Mouse (Mus musculus) liver, embryonic 12.5 days (tissue): Measurements from ENCODE around the gene Hspb3. TPM values are rescaled to one million over a fixed set of nuclear protein-coding genes. Genes with fewer than 3 reads are reported as not detected.

Experiments
- ATAC-seq: fragments of 200-750 bp; cut with Nextera tagmentation; 2 replicates; pipeline ENCODE4 v1.8.0; 2017; ENCODE audit warnings: moderate number of reproducible peaks, mild to moderate bottlenecking, moderate library complexity
- H3K27ac ChIP-seq: fragments of 300-500 bp; sonication (generic); 2 replicates; pipeline ENCODE4 v1.5.1; 2016; ENCODE audit warnings: mild to moderate bottlenecking
- H3K27me3 ChIP-seq: fragments of 300-500 bp; sonication (generic); replicated peaks from 2 replicates; pipeline ENCODE4 v1.6.1; 2016; ENCODE audit warnings: mild to moderate bottlenecking, moderate library complexity
- H3K36me3 ChIP-seq: fragments of 300-500 bp; sonication (generic); 2 replicates; pipeline ENCODE4 v1.6.1; 2016; ENCODE audit warnings: mild to moderate bottlenecking, moderate library complexity
- H3K4me1 ChIP-seq: fragments of 300-500 bp; sonication (generic); 2 replicates; pipeline ENCODE4 v1.6.1; 2016
- H3K4me2 ChIP-seq: fragments of 300-500 bp; sonication (generic); 2 replicates; pipeline ENCODE4 v1.6.1; 2016; ENCODE audit warnings: mild to moderate bottlenecking, moderate library complexity
- H3K4me3 ChIP-seq: fragments of 300-500 bp; sonication (generic); 2 replicates; pipeline ENCODE4 v1.5.1; 2016; ENCODE audit warnings: mild to moderate bottlenecking, moderate library complexity
- H3K9ac ChIP-seq: fragments of 300-500 bp; sonication (generic); 2 replicates; pipeline ENCODE4 v1.6.1; 2016; ENCODE audit warnings: mild to moderate bottlenecking, moderate library complexity
- H3K9me3 ChIP-seq: fragments of 300-500 bp; sonication (generic); replicated peaks from 2 replicates; pipeline ENCODE4 v1.6.1; 2016; ENCODE audit warnings: mild to moderate bottlenecking, moderate library complexity
- WGBS: fragments of 180-500 bp; shearing (Covaris S2); methylation state at CpG from one replicate; pipeline ENCODE4 v1.1.7; 2016; ENCODE audit not compliant: insufficient replicate concordance; 5-methylcytosine and 5-hydroxymethylcytosine counted together
- polyA plus RNA-seq: library from polyadenylated mRNA; unstranded; fragments of >200 nt; fragmentation: Nextera tagmentation; extraction: Ambion mirVana; gene quantifications from 2 replicates; pipeline ENCODE4 v1.2.1, GENCODE M21; 2016

Gene Hspb3
- polyA plus RNA-seq, 1 experiment from 2014 or later: 0.15 TPM

- Histone ChIP-seq H3K4me2 (peak overlapping the region; percentile 99), H3K27me3 (peaks cover 15% of the 10 kb centered on the region), H3K9ac (peak overlapping the region; percentile 81; the same call in 1 of the 2 replicates), H3K4me1 (peaks cover 81% of the 10 kb centered on the region), H3K4me3 (peak overlapping the region; percentile 74), H3K36me3 (peaks cover 24% of the 10 kb centered on the region), H3K27ac (peak overlapping the region; percentile 33; the same call in 1 of the 2 replicates), H3K9me3 (no peaks in the 10 kb centered on the region)
- WGBS: 2% methylated on average over 10 of the region's 10 CpGs
- ATAC-seq: no peak
Measured at GRCm38 (mm10) chr13:113615546-113615941, 47.9 kb downstream of the Hspb3 start.

- H3K4me2 ChIP-seq: peak overlapping the region; percentile 99
- H3K9me3 ChIP-seq: no peaks in the 10 kb centered on the region
- H3K27ac ChIP-seq: 0 out of 2 replicates have a peak overlapping the region, but pooled peaks have one; percentile 33
- peak overlapping the region; percentile 81; the same call in 1 of the 2 replicates for H3K9ac ChIP-seq
- H3K4me3 ChIP-seq: peak overlapping the region; percentile 74
- WGBS: 19% methylated on average over 24 of the region's 24 CpGs
- H3K4me1 ChIP-seq: peaks cover 87% of the 10 kb centered on the region
- peaks cover 24% of the 10 kb centered on the region for H3K36me3 ChIP-seq
- peaks cover 15% of the 10 kb centered on the region for H3K27me3 ChIP-seq
- ATAC-seq: peak; percentile 57
Measured at GRCm38 (mm10) chr13:113614635-113615545, 48.6 kb downstream of the Hspb3 start.

GRCm38 (mm10) chr13:113613882-113614281, 49.6 kb downstream of the Hspb3 start:
- peaks cover 93% of the 10 kb centered on the region for H3K4me1 ChIP-seq
- no peak for ATAC-seq
- peak overlapping the region; percentile 99 for H3K4me2 ChIP-seq
- WGBS: 54% methylated on average over 10 of the region's 10 CpGs
- H3K4me3 ChIP-seq: 0 out of 2 replicates have a peak overlapping the region, but pooled peaks have one; percentile 7
- peaks cover 24% of the 10 kb centered on the region for H3K36me3 ChIP-seq
- no peak overlapping the region for H3K27ac ChIP-seq
- no peaks in the 10 kb centered on the region for H3K9me3 ChIP-seq
- H3K9ac ChIP-seq: no peak overlapping the region
- peaks cover 15% of the 10 kb centered on the region for H3K27me3 ChIP-seq

DNA sequence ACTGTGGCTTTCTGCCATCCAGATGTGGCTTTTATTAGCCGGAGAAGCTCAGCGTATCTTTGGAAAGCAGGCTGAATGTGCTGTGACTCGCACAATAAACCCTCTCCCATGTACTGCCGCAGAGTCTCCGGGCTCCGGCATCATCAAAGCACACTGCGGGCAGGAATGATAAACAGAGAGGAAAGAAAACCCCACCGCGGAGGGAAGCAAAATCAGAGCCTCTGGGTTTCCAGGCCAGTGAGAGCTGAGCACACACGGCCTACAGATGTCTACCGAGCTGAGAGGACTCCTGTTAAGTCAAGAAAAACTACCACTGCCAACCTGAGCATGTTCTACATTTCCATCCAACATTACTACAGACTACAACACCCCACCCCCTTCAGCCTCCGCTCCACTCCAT, 50.1 kb downstream of the Hspb3 start:
- no peak overlapping the region for H3K27ac ChIP-seq
- H3K9ac ChIP-seq: no peak overlapping the region
- H3K4me3 ChIP-seq: 0 out of 2 replicates have a peak overlapping the region, but pooled peaks have one; percentile 7

More for the DNA sequence above, 50.1 kb downstream of the Hspb3 start:
- WGBS: 49% methylated on average over 12 of the region's 12 CpGs
- H3K36me3 ChIP-seq: peaks cover 27% of the 10 kb centered on the region
- H3K4me2 ChIP-seq: peak overlapping the region; percentile 99
- no peak for ATAC-seq
- H3K4me1 ChIP-seq: peaks cover 97% of the 10 kb centered on the region
- no peaks in the 10 kb centered on the region for H3K9me3 ChIP-seq
- peaks cover 15% of the 10 kb centered on the region for H3K27me3 ChIP-seq

Other genes starting within 250 kb of the Hspb3 start
- gene Snx18, start 45.1 kb downstream of the Hspb3 start, polyA plus RNA-seq: 12.3 and 12.8 TPM in 2 replicates
- 4.4 and 5.3 TPM in 2 replicates for gene Arl15, start 130.8 kb upstream of the Hspb3 start, polyA plus RNA-seq